Mouse (Mus musculus): Measurements from ENCODE around the gene Slc5a2. TPM values are rescaled to one million over a fixed set of nuclear protein-coding genes. Genes with fewer than 3 reads are reported as not detected.

The Slc5a2 gene
- polyA plus RNA-seq, 1 experiment from 2014 or later = not detected

Small RNA genes lying within 50 kb of the gene (microRNA-seq; reads per million reads assigned to microRNA genes)
- not detected for gene Mir3103

Other genes starting within 250 kb of the Slc5a2 start
- gene Itgam, start 203.0 kb upstream of the Slc5a2 start, polyA plus RNA-seq (2016; fragmentation: Nextera tagmentation; extraction: Ambion mirVana) = 0.91 and 1.1 TPM in 2 replicates
- gene Gm49368, start 203.0 kb upstream of the Slc5a2 start, polyA plus RNA-seq (2016; fragmentation: Nextera tagmentation; extraction: Ambion mirVana) = not detected in 2 replicates
- not detected in 2 replicates for gene Itgax, start 136.1 kb upstream of the Slc5a2 start, polyA plus RNA-seq (2016; fragmentation: Nextera tagmentation; extraction: Ambion mirVana)
- not detected in 2 replicates for gene Itgad, start 111.3 kb upstream of the Slc5a2 start, polyA plus RNA-seq (2016; fragmentation: Nextera tagmentation; extraction: Ambion mirVana)
- gene Cox6a2, start 59.3 kb upstream of the Slc5a2 start, polyA plus RNA-seq (2016; fragmentation: Nextera tagmentation; extraction: Ambion mirVana) = 2.1 and 3.3 TPM in 2 replicates
- 15.2 and 17.3 TPM in 2 replicates for gene Armc5, start 28.3 kb upstream of the Slc5a2 start, polyA plus RNA-seq (2016; fragmentation: Nextera tagmentation; extraction: Ambion mirVana)
- 10.7 and 12.6 TPM in 2 replicates for gene 9130023H24Rik, start 27.6 kb upstream of the Slc5a2 start, polyA plus RNA-seq (2016; fragmentation: Nextera tagmentation; extraction: Ambion mirVana)
- 38.1 and 38.3 TPM in 2 replicates for gene Tgfb1i1, start 18.8 kb upstream of the Slc5a2 start, polyA plus RNA-seq (2016; fragmentation: Nextera tagmentation; extraction: Ambion mirVana)
- gene BC017158, start 32.5 kb downstream of the Slc5a2 start, polyA plus RNA-seq (2016; fragmentation: Nextera tagmentation; extraction: Ambion mirVana) = 20.1 and 23.3 TPM in 2 replicates
- gene Rgs10, start 153.1 kb downstream of the Slc5a2 start, polyA plus RNA-seq (2016; fragmentation: Nextera tagmentation; extraction: Ambion mirVana) = 18.6 and 22.7 TPM in 2 replicates
- gene Tial1, start 196.1 kb downstream of the Slc5a2 start, polyA plus RNA-seq (2016; fragmentation: Nextera tagmentation; extraction: Ambion mirVana) = 29.4 and 30.9 TPM in 2 replicates

Measured in neural tube, embryonic 12.5 days (tissue).